Mouse (Mus musculus) yolk sac, embryonic 10.5 days (tissue): ENCODE results near the gene Ak3.
"Not testable (repeated sequence)": the region's sequence is repeated elsewhere in the genome, so short reads cannot be mapped to it uniquely, and the experiment has no call there.

Experiments used
- DNase-seq: peaks from one replicate; pipeline ENCODE4 v3.0.0-alpha.2; 2017; ENCODE audit warnings: low spot score

Gene Ak3

DNA sequence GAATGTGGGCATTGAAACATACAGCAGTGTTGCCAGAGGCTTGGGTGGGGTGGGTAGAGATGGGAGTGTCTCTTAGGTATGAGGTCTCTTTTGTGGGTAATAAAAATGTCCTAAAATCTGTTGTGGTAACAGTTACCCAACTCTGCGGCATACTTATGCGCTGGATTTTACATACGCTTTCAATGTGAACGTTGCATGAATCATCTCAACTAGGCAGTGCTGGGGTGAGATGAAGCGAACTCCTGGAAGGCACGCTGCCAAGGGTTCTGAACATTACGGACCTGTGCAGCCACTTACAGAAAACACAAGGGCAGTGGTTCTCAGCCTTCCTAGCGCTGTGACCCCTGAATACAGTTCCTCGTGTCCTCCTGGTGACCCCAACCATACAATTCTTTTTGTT lies 5.1 kb downstream of the Ak3 start:
- DNase-seq = no peak

DNA sequence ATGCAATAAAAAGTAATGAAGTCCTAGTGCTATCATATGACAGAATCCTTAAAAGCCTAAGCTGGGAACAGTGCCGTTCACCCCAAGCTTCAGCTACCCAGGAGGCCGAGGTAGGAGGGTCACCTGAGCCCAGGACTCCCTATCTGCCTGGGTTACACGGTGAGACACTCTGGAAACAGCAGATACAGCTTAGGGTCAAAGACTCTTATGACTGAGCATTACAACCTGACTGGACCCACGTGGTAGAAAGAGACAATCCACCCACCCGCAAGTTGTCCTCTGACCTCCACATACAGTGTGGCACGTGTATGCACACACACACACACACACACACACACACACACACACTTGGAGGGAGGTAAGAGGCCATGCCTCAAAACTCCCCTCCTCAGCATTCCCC lies 5.6 kb downstream of the Ak3 start:
- DNase-seq = no peak

DNA sequence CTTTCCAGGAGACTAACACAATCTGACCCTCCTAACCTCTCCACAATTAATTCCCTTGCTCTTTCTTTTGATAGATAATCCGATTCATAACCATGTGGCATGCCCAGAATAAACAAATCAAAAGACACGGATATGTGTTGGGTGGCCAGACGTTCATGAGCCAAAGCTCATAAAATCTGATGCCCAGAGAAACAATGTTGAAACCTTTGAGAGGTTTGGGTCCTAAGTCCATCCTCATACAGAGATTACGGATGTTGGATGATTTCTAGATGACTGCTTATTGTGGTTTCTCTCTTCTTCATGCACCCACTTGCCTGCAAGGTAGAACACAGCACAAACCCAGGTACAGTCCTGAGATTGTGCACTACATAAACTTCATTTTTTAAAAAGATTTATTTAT lies 7.6 kb downstream of the Ak3 start:
- DNase-seq = no peak

DNA sequence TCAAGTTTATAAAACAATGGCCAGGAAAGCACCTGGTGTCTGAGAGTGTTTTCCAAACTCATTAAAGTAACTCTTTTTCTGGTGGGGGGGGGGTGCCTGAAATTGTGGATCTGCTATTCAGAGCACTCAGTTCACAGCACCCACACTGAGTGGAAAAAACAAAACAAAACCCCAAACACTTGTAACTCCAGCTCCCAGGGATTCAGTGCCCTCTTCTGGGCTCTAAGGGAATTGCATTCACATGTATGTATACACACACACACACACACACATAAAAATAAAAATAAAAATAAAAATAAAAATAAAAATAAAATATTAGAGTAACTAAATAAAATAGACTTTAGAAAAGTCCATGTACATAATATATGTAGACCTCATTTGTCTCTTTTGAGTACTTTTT lies 8.4 kb downstream of the Ak3 start:
- no peak for DNase-seq

DNA sequence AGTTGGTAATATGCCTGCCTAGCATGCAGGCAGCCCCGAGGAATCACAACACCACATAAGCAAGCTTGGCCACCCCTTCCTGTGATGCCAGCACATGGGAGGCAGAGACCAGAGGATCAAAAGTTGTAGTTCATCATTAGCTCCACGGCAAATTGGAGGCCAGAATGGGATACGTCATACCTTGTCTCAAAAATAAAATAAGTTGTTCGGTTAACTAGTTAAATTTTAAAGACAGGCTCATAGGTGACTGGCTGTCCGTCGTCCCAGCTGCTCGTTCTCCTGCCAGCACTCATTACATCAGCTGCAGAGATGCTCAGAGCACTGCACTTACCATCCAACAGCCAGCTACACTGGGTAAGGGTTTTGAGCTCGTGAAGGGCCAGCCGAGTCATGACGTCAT lies 10.2 kb downstream of the Ak3 start:
- no peak for DNase-seq

DNA sequence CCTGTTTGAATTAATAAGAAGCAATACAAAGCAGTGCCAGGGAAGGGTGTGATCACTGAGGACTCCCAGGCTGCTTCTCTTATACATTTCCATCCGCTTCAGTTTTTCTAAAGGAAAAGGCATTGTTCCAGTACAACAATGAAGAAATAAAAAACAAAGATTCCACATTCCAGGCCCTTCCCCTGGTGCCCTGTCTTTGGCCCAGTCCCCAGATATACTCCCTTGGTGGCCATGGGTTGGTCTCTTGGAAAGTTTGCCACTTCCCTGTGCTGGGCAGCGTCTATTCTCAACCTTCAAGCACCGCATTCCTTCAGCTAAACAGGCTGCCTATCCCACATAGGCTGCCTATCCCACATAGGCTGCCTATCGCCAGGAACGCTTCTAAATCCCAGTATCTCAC lies 10.7 kb downstream of the Ak3 start:
- no peak for DNase-seq

DNA sequence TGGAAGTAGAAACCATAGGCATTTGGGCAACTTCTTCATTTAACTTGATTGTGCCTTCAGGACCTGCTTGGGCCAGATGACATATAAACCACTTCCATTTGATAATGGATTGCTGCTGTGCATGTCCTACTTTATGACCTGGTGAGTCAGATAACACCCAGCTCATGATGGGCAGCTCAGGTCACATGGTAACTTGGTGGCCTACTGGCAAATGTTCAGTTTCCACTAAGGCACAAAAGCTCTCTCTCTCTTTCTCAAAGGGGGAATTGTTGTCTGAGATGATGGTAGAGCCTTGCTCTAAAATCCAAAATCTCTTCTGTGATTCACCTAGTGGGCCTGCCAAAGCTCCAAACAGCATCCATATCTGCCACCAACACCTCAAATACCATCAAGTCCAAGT lies 15.1 kb downstream of the Ak3 start:
- no peak for DNase-seq

DNA sequence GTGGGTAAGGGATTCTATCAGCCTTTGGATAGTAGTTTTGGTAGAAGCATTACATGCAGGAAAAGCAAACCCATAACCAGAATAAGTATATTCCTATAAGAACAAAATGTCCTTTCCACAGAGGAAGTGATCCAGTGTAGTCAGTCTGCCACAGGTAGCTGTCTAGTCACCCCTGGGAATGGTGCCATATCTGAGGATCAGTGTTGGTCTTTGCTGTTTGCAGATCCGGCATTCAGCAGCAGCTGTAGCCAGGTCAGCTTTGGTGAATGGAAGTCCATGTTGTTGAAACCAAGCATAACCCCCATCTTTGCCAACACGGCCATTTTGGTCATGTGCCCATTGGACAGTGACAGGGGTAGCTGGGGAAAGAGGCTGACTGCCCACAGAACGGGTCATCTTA lies 16.0 kb downstream of the Ak3 start:
- DNase-seq = no peak

DNA sequence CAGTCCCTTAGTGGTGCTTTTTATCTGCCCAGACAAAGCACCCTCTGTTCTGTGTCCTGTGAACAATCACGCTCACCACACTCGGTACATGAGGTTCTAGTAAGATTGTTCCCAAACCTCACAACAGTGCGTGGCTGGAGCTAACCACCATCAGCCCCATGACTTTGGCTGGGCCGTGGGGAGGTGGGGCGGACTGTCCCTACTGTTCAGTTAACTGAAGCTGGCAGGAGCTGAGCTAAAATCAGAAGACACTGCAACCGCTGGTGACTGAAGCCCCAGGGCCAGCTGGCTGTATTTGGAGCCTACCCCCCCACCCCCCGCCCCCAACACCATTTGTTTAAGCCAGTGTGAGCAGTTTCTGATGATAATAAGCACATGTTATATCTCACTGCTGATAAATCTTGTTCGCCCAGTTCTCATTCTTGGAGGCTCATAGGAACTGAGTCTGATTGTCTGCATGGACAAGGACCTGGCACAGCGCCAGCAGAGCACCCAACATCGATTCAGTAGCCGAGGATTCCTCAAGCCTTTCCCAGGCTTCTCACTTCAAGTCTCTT lies 23.3 kb downstream of the Ak3 start:
- no peak for DNase-seq

DNA sequence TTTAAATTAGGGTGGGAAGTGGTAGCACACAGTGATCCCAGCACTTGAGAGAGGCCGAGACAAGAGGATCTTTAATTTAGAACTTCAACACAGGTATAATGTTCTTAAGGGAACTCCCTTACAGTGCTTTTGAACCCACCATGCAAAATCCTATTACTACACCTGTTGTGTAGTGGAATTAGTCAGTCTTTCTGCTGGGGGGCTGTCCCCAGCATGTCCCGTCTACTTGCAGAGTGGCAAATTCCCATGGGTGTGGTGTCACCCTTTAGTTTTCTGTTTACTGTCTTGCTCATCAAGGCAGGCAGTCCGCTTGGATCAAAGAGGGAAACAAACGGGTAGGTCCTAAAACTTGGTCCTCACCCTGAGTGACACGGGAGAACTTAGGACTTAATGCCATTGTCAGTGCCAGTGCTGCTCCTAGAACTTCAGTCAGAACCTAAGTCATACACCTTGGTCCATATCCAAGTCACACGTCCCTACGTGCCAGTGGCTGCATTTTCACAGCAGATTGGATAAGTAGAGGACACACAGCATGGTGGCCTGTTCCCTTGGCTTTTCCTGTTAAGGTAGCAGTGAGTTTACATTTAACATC lies 25.9 kb downstream of the Ak3 start:
- DNase-seq = no peak

DNA sequence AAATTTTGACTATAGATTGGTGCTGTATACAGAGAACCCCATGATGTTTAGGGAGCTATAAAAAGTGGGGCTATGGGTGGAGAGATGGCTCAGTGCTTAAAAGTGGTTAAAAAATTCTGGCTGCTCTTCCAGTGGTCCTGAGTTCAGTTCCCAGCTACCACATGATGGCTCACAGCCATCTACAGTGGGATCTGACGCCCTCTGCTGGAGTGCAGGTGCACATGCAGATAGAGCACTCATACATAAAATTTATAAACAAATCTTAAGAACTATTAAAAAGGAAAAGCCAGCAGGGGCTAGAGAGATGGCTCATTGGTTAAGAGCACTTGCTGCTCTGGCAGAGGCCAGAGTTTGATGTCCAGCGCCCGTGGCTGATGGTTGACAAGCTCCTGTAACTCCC lies 28.1 kb downstream of the Ak3 start:
- DNase-seq = no peak

DNA sequence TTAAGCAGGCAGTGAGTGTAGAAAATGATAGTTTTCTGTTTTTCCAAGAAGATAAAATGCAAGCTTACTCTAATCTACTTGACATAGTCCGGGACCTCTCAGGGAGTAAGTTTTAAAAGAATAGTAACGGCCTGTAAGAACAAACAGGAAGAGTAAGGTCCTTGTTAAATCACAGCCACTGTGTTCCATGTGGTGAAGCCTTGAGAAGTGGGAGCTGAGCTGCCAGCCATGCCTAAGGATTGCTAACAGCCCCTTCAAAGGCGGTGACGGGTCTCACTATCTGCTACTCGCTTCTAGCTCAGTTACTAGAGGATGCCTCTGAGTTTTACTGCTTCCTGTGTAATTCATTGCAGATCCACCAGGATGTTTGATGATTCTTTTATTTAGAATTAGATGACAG lies 31.0 kb downstream of the Ak3 start:
- DNase-seq = no peak

DNA sequence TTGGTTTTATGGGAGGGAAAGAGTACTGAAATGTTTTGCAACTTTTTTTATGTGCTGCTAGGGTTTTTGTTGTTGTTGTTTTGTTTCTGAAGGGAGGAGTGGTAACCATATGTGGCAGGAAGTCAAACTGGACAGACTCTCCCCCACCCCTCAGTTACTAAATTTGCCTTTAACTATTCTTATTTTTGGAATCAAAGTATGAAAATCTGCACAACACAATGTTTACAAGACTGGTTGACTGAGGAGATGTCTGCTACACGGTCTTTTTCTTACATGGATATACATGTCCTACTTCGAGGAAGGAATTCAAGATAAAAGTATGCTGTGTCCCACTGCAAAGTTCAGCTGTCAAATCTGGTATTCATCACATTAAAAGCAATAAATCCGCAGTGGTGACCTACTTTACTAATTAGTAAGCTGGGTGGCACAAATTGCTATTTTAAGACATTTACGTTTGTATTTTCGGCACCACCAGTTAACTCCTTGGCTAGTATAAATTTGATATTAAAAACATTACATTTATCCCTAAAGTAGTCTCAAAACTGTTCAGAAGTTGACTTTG lies 31.5 kb downstream of the Ak3 start:
- no peak for DNase-seq

DNA sequence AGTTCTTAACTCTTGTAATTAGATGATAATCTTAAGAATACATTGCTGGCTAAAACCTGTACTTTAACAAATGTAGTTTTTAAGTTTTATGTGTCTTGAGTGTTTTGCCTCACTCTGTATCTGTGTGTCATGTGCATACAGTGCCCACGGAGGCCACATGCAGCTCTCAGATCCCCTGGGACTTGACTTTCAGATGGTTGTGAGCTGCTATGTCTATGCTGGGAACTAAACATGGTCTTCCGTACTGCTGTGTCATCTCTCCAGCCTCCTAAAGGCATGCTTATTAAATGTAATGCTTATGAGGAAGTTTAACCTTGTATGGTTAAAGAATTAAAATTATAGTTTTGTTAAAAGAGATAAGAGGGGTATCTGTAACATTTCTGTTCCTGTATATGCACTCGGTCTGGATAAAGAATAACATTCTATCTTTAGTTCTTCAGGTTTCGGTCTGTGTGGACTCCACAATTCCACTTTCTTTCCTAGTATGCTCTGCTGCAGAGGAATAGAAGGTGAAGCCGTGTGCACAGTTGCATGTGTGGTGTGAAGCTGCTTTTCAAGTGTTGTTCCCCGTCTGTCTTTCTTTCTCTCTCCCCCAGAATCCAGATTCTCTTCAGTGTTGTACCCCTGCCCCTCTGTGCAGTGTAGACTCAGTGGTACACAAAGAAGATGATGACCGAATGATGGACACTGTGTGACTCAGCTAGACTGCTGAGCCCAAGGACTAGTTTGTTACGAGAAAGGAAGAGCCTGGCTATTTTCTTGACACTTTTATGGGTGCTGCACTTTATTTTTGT lies 32.2 kb downstream of the Ak3 start:
- DNase-seq = no peak

DNA sequence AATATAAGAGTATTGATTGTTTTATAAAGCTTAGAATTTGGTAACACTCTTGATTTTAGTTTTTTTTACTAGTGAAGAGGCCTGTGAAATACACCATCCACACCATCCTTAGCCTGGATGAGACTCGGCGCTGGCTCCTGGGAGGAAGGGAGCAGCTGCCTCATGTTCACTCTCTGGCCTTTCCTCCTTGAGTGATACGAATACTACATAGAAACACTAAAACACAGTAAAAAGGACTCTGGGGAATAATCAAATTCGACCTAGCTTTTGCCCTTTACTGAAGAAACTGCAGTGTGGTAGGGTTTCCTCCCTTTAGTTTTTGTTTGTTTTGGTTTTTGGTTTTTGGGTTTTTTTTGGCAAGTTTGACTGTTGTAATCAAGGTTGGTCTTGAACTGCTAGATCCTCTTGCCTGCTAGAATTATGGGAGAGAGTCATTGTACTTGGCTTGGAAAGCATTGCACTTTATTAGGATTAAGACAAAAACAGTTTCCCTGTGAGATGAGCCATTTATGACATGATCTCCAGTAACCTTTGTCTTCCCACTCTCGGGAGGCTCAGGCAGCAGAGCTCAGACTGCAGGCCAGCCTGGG lies 33.2 kb downstream of the Ak3 start:
- DNase-seq = no peak

DNA sequence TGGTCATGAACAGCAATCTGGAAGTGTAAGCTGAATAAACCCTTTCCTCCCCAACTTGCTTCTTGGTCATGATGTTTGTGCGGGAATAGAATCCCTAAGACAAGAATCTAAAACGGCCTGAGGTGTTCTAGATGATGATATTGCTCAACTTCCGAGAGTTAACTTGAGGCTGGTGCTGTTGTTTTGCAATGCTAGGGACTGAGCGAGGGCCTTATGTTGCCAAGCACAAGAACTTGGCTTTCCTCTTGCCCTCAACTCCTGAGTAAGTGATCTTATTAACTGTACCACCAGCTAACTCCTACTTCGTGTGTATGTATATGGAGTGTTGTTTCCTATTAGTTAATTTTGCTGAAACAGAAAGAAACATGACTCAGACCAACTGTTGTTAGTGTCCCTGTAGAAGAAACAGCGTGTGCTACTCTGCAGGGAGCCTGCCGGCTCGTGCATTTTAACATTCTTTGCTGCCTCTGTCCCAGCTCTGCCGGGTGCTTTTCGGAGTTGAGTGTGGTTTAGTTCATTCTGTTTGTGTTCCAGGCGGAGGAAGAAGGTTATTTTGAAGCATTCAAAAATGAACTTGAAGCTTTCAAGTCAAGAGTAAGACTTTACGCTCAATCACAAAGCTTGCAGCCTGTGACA lies 36.3 kb downstream of the Ak3 start:
- no peak for DNase-seq

DNA sequence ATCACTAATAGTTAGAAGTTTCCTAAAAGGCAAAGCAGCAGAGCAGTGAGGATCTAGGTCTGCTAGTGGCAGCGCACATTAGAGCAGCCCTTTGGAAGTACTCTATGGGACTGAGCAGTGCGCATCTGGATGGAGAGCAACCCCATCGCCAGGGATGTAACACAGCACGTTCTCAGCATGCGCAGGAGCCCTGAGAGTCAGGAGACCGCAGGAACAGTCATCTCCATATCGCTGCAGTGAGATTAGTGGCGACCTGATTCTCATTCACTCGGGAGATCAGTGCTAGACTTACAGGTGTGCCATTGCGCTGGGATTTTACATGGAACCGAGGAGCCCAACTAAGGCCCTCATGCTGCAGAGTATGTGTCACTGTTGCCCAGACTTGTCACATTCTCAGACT lies 38.7 kb downstream of the Ak3 start:
- no peak for DNase-seq

DNA sequence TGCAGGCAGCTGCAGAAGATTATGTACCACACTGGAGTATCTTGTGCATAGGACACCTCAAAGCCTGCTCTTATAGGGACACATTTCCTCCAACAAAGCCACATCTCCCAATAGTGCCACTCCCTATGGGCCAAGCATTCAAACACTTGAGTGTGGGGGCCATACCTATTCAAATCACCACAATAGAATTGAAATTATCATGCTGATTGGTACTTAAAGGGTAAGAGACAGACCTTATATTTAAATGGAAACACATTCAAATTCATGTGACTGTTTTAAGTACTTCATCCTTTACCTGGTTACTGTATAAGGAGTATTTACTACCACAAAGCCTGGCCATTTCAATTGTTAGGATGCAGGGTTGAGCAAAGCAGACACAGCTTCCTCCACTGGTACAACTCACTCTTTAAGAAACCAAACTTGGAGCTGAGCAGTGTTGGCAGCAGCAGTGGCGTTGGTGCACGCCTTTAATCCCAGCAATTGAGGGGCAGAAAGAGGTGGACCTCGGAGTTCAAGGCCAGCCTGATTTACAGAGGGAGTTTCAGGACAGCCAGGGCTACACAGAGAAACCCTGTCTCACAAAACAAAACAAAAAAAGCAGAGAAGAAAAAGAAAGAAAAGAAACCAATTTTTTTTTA lies 39.6 kb downstream of the Ak3 start:
- no peak for DNase-seq

DNA sequence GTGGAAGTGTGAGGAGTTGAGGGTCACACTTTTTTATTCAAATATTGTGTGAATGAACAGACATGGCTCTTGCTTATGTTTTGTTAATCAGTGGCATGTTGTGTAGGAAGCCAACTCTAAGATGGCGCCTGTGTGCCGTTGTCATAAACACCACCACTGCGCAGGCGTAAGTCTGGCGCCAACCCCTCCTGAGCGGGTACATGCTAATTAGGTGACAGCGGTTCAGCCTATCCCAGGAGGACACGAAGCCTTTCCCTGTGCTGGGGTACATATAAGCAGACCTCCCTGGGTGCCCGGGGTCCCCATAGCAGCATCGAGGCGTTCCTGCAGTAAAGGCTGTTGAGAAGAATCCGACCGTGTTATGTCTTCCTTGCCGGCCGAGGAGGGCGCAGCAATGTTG lies 47.4 kb downstream of the Ak3 start:
- DNase-seq = not testable (repeated sequence)

DNA sequence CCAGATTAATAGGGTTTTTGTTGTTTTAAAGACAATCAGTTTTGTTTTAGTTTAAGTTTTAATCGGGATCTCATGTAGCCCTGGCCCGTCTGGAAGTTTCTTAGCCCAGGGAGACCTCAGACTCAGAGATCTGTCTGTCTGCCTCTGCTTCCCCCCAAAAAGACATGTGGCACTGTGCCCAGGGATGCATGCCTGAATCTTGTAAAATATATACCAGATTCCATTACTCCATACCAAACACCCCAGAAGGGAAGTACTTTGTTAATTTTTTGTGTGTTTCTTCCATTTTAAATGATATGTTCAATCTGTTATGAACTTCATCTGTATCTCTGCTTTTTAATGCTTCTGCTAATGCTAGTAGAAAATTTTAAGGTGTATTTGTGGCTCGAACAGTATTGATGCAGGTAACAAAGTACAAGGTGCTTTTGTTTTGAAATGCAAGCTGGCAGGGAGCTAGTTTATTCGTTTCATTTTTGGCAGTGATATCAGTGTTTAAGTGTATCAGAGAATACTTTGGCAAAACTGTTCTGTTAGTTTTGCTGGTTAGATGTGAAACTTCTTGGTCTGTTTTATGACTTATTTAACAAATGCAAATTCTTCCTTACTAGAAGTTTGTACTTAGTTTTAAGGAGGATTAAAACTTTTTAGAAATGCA lies 49.7 kb downstream of the Ak3 start:
- DNase-seq = no peak

DNA sequence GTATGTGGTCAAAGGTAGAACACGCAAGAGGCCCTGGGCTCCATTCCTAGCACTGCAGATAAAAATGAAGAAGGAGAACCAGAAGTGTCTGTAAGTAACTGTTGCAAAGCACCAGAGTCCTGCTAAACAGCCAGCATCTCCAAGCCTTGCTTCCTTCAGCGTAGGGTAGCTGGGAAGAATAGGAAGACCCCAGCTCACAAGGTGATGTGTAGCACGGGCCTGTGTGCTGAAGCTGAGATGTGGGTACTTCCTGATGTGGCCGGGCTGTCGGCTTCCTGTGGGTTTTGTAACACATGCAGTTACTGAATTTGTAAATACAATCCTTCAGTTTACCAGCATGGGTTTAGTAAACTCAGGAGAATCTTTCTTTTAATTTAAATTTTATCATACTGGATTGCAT lies 52.4 kb downstream of the Ak3 start:
- DNase-seq = no peak

DNA sequence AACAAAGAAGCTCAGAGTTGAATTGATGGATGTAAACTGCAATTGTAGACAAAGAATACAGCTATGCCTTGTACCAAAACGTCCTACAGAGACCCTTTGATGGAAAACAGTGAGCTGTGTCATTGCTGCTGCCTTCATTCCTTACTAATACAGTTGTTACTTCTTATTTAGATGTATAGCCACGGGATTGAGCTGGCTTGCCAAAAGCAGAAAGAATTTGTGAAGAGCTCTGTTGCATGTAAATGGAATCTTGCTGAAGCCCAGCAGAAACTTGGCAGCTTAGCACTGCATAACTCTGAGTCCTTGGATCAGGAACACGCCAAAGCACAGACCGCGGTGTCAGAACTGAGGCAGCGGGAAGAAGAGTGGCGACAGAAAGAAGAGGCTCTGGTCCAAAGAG lies 52.9 kb downstream of the Ak3 start:
- DNase-seq = no peak
